Mouse (Mus musculus): ENCODE measurements at regions not wholly inside any gene's neighbourhood (a gene's known extent, or its start where the extent isn't known, plus 50 kb on each side); places are given as distances from the start of the nearest gene placed in this dataset.

DNA sequence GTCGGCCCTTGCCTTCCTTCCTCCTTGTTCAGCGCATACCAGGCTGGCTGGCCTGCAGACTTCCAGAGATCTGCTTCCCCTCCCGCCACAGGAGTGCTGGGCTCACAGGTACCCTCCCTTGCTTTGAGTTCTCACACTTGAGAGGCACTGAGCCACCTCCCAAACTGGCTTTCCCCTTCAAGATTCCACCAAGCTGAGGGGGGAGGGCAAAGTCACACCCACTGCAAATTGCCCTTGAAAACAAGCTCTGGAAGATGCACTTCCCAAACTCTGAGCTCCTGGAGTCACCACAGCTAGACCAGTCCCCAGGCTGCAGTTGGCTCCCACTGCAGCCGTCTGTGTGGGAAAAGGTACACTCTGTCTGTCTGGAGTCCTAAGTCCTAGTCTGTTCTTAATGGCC lies 142.1 kb upstream of the Slc22a12 start:
- Histone ChIP-seq H3K9me3 (no peaks in the 10 kb centered on the region), H3K36me3 (replicated peaks) (no peaks in the 10 kb centered on the region), H3K27ac (no peak overlapping the region), H3K4me3 (replicated peaks) (no peak overlapping the region), H3K9ac (no peak overlapping the region), H3K27me3 (peaks cover 4% of the 10 kb centered on the region), H3K4me1 (0 out of 2 replicates have a peak, but pooled peaks cover 4% of the 10 kb centered on the region), H3K4me2 (no peak overlapping the region)
- WGBS: 39% methylated on average over 4 of the region's 4 CpGs
- ATAC-seq (ENCODE audit: low FRiP score): no peak

GRCm38 (mm10) chr19:6679392-6680307 lies 136.8 kb upstream of the Slc22a12 start:
- no peak overlapping the region for H3K4me3 ChIP-seq (replicated peaks)
- H3K27ac ChIP-seq: no peak overlapping the region
- no peak overlapping the region for H3K9ac ChIP-seq
- H3K4me2 ChIP-seq: no peak overlapping the region
- no peak for ATAC-seq (ENCODE audit: low FRiP score)
- WGBS: 10% methylated on average over 12 of the region's 14 CpGs
- no peaks in the 10 kb centered on the region for H3K9me3 ChIP-seq
- H3K4me1 ChIP-seq: peaks cover 13% of the 10 kb centered on the region; the same call in 1 of the 2 replicates
- no peaks in the 10 kb centered on the region for H3K36me3 ChIP-seq (replicated peaks)
- H3K27me3 ChIP-seq: peaks cover 4% of the 10 kb centered on the region; the same call in 1 of the 2 replicates

GRCm38 (mm10) chr19:6677511-6677910 lies 134.7 kb upstream of the Slc22a12 start:
- Histone ChIP-seq H3K27ac (no peak overlapping the region), H3K36me3 (replicated peaks) (no peaks in the 10 kb centered on the region), H3K4me3 (replicated peaks) (no peak overlapping the region), H3K9ac (no peak overlapping the region), H3K9me3 (no peaks in the 10 kb centered on the region), H3K4me1 (peaks cover 13% of the 10 kb centered on the region; the same call in 1 of the 2 replicates), H3K4me2 (no peak overlapping the region), H3K27me3 (peaks cover 4% of the 10 kb centered on the region; the same call in 1 of the 2 replicates)
- 73% methylated on average over 12 of the region's 12 CpGs for WGBS
- ATAC-seq (ENCODE audit: low FRiP score): no peak

DNA sequence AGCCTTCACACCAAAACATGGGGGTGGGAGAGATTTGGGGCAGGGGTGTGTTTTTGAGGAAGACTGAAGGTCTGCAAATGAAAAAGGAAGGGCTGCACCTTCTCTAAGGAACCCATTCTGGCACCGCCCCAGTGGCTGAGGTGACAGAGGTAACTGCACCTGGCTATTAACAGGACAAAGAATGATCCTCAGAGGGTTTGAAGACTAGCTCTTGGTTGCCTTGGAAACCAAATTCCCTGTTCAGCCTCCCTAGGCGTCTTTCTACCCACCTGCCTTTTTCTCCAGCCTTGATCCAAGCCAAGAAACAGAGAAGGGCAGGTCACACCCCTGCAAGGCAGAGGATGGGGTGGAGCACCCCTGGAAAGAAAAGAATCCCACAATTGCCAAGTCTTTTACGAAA lies 132.8 kb upstream of the Slc22a12 start:
- WGBS: 42% methylated on average over 3 of the region's 3 CpGs
- Histone ChIP-seq H3K36me3 (replicated peaks) (no peaks in the 10 kb centered on the region), H3K4me1 (peaks cover 13% of the 10 kb centered on the region; the same call in 1 of the 2 replicates), H3K4me3 (replicated peaks) (no peak overlapping the region), H3K9me3 (no peaks in the 10 kb centered on the region), H3K9ac (no peak overlapping the region), H3K27ac (no peak overlapping the region), H3K4me2 (no peak overlapping the region), H3K27me3 (peaks cover 4% of the 10 kb centered on the region; the same call in 1 of the 2 replicates)
- ATAC-seq (ENCODE audit: low FRiP score): no peak

GRCm38 (mm10) chr19:6671696-6672095 lies 128.9 kb upstream of the Slc22a12 start:
- no peak for ATAC-seq (ENCODE audit: low FRiP score)

DNA sequence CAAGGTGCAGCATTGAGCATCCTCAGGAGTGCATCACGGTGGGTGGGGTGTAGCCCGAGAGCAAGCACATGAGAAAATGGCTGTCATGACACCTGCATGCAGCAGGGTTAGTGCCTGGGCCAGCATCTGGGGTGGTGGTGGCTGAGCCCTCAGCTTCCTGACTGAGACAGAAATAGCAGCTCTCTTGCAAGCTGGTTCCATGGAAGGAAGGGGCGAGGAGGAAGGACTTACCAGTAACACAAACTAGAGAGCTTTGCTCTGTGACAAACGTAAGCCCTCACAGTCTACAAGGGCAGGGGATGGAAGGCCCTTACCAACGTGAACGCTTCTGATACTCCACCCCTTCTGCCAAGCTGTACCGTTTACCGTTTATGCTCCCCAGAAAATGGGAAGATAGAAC lies 127.0 kb upstream of the Slc22a12 start:
- no peak for ATAC-seq (ENCODE audit: low FRiP score)
- Histone ChIP-seq H3K36me3 (replicated peaks) (no peaks in the 10 kb centered on the region), H3K27ac (no peak overlapping the region), H3K4me3 (replicated peaks) (no peak overlapping the region), H3K4me2 (no peak overlapping the region), H3K27me3 (no peaks in the 10 kb centered on the region), H3K4me1 (no peaks in the 10 kb centered on the region), H3K9ac (no peak overlapping the region), H3K9me3 (no peaks in the 10 kb centered on the region)
- WGBS: 80% methylated on average over 8 of the region's 8 CpGs

More at GRCm38 (mm10) chr19:6671696-6672095, 128.9 kb upstream of the Slc22a12 start:
- Histone ChIP-seq H3K36me3 (replicated peaks) (no peaks in the 10 kb centered on the region), H3K4me3 (replicated peaks) (no peak overlapping the region), H3K9ac (no peak overlapping the region), H3K4me2 (no peak overlapping the region), H3K27me3 (no peaks in the 10 kb centered on the region), H3K27ac (no peak overlapping the region), H3K4me1 (no peaks in the 10 kb centered on the region), H3K9me3 (no peaks in the 10 kb centered on the region)
- WGBS: 94% methylated on average over 6 of the region's 6 CpGs

- H3K27ac ChIP-seq: no peak overlapping the region
- H3K4me3 ChIP-seq (replicated peaks): no peak overlapping the region
- no peaks in the 10 kb centered on the region for H3K9me3 ChIP-seq
- no peak for ATAC-seq (ENCODE audit: low FRiP score)
- H3K9ac ChIP-seq: no peak overlapping the region
- no peak overlapping the region for H3K4me2 ChIP-seq
- WGBS: 76% methylated on average over 2 of the region's 2 CpGs
- H3K36me3 ChIP-seq (replicated peaks): no peaks in the 10 kb centered on the region
- no peaks in the 10 kb centered on the region for H3K27me3 ChIP-seq
- H3K4me1 ChIP-seq: peaks cover 3% of the 10 kb centered on the region; the same call in 1 of the 2 replicates
Measured at GRCm38 (mm10) chr19:6668545-6668944, 125.7 kb upstream of the Slc22a12 start.

DNA sequence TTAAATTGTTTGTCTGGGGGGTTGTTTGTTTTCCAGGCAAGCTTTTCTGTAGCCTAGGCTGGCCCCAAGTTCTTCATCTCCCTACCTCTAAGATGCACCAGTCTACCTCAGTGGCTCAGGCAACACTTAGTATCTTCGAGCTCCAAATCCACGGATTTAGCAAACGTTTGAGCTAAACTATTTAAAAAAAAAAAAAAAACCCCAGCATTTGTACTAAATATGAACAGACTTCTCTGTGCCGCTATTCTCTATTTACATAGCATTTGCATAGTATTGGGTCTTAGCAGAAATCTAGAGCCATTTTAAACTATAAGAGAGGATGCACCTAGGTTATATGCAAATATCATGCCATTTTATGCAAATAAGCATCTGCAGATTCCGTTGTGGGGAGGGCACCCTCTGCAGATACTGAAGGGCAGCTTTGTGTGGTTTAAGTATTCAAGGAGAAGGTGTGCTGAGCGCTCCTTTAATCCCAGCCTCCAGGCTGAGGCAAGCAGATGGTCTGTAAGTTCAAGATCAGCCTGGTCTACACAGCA lies 123.4 kb upstream of the Slc22a12 start:
- Histone ChIP-seq H3K9ac (no peak overlapping the region), H3K27me3 (no peaks in the 10 kb centered on the region), H3K4me3 (replicated peaks) (no peak overlapping the region), H3K27ac (no peak overlapping the region), H3K4me1 (peaks cover 10% of the 10 kb centered on the region; the same call in 1 of the 2 replicates), H3K4me2 (no peak overlapping the region), H3K9me3 (no peaks in the 10 kb centered on the region), H3K36me3 (replicated peaks) (no peaks in the 10 kb centered on the region)
- ATAC-seq (ENCODE audit: low FRiP score): no peak
- WGBS: 70% methylated on average over 6 of the region's 6 CpGs

DNA sequence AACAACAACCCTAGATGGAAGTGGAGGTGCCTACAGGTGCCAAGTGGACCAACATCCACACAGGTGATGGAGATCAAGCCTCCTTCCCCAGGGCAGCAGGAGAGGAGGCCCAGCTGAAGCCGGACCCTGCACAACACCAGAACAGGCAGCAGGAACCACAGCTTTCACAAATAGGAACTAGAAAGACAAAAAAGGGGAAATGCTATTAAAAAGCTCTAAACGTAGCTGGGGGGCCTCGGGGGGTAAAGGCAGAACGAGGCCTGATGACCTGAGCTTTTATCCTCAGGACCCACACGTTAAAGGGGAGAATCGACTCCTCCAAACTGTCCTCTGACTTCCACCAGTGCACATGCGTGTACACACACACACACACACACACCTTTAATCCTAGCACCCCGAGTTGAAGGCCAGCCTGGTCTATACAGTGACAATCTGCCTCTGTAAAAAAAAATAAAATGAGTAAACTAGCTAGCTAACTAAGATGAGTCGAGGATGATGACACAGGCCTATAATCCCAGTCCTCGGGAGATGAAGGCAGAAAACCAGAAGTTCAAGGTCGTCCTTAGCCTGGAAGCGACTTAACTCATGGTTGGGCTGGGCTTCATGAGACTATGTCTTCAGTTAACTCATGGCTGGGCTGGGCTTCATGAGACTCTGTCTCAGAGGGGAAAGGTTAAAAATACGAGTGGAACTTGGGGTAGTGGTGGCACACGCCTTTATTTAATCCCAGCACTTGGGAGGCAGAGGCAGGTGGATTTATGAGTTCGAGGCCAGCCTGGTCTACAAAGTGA lies 122.6 kb upstream of the Slc22a12 start:
- H3K36me3 ChIP-seq (replicated peaks): no peaks in the 10 kb centered on the region
- peaks cover 10% of the 10 kb centered on the region; the same call in 1 of the 2 replicates for H3K4me1 ChIP-seq
- H3K4me2 ChIP-seq: no peak overlapping the region
- 83% methylated on average over 15 of the region's 15 CpGs for WGBS
- H3K27me3 ChIP-seq: no peaks in the 10 kb centered on the region
- no peak for ATAC-seq (ENCODE audit: low FRiP score)
- no peaks in the 10 kb centered on the region for H3K9me3 ChIP-seq
- no peak overlapping the region for H3K4me3 ChIP-seq (replicated peaks)
- no peak overlapping the region for H3K9ac ChIP-seq
- H3K27ac ChIP-seq: no peak overlapping the region

DNA sequence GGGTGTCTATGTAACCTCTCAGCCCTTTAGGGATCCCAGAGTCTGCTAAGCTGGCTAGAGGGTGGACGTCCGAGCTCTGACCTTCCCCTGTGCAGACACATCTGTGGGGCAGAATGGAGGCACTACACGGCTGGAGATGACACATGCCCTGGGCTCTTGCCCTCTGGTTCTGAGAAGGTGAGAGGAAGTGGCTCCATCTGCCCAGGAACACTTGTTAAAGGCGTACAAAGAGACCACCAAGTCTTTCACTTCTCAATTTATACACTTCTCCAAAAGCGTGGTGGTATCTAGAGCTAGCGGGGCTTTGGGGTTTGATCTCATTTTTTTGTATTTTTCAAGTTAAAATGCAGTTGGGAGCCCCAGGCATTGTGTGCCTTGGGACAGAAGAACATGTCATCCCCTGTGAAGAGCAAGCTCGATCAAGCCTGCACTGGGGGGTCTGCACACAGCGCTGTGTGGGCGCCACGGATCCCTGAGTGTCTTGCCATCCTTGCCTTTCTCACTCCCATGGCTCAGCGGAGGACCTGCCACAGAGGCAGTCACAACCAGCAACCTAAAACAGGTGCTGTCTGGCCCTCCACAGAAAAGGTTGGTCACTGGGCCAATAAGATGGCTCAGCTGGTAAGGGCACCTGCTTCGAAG lies 121.6 kb upstream of the Slc22a12 start:
- WGBS: 87% methylated on average over 12 of the region's 12 CpGs
- no peak overlapping the region for H3K4me2 ChIP-seq

DNA sequence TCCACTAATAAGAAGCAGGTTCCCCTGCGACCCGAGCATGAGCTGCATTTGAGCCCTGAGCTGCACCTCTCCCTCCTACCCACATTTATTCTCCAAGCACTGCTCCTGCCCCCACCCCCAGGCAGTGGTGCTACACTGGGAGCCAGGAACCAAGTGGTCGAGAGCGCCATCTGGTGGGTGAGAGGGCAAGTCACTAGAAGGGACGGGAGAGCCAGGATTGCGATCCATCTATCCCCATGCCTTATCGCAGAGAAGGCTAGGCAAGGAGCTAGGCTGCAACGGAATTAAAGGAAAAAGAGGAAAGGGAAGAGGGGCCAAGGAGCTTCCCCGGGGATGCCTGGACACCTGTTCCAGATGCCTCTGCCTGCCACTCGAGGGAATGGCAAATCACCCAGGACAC lies 120.6 kb upstream of the Slc22a12 start:
- Histone ChIP-seq H3K9me3 (no peaks in the 10 kb centered on the region), H3K4me2 (0 out of 2 replicates have a peak overlapping the region, but pooled peaks have one; percentile 8), H3K27ac (no peak overlapping the region), H3K27me3 (no peaks in the 10 kb centered on the region), H3K36me3 (replicated peaks) (no peaks in the 10 kb centered on the region), H3K4me1 (peaks cover 10% of the 10 kb centered on the region; the same call in 1 of the 2 replicates), H3K4me3 (replicated peaks) (no peak overlapping the region), H3K9ac (no peak overlapping the region)
- WGBS: under 1% methylated on average over 10 of the region's 10 CpGs
- peak; percentile 82 for ATAC-seq (ENCODE audit: low FRiP score)

More for the DNA sequence above, 121.6 kb upstream of the Slc22a12 start:
- H3K4me3 ChIP-seq (replicated peaks): no peak overlapping the region
- no peak overlapping the region for H3K9ac ChIP-seq
- no peak overlapping the region for H3K27ac ChIP-seq
- no peaks in the 10 kb centered on the region for H3K27me3 ChIP-seq
- no peaks in the 10 kb centered on the region for H3K36me3 ChIP-seq (replicated peaks)
- H3K4me1 ChIP-seq: peaks cover 10% of the 10 kb centered on the region; the same call in 1 of the 2 replicates
- ATAC-seq (ENCODE audit: low FRiP score): no peak
- H3K9me3 ChIP-seq: no peaks in the 10 kb centered on the region

Data from forebrain, embryonic 12.5 days (tissue).